Mouse (Mus musculus) midbrain, embryonic 14.5 days (tissue): ENCODE measurements at regions not wholly inside any gene's neighbourhood (a gene's known extent, or its start where the extent isn't known, plus 50 kb on each side); places are given as distances from the start of the nearest gene placed in this dataset.

Experiments
- ATAC-seq: fragments of 200-750 bp; cut with Nextera tagmentation; 2 replicates; pipeline ENCODE4 v1.8.0; 2017; ENCODE audit warnings: moderate number of reproducible peaks, moderate library complexity; ENCODE audit not compliant: low FRiP score, low TSS enrichment
- DNase-seq: peaks from one replicate; pipeline ENCODE4 v3.0.0-alpha.2; 2015
- H3K27ac ChIP-seq: fragments of 300-500 bp; sonication (generic); replicated peaks from 2 replicates; pipeline ENCODE4 v1.5.1; 2014; ENCODE audit warnings: mild to moderate bottlenecking, low read depth, low read length, moderate library complexity
- H3K27me3 ChIP-seq: fragments of 300-500 bp; sonication (generic); 2 replicates; pipeline ENCODE4 v1.6.1; 2014; ENCODE audit warnings: low read length, control low read depth, mixed read lengths; ENCODE audit not compliant: control insufficient read depth, insufficient read depth
- H3K36me3 ChIP-seq: fragments of 300-500 bp; sonication (generic); 2 replicates; pipeline ENCODE4 v1.6.1; 2014; ENCODE audit warnings: low read length, control low read depth; ENCODE audit not compliant: control insufficient read depth, insufficient read depth
- H3K4me1 ChIP-seq: fragments of 300-500 bp; sonication (generic); 2 replicates; pipeline ENCODE4 v1.6.1; 2014; ENCODE audit warnings: mild to moderate bottlenecking, antibody characterized with exemption, low read length, control low read depth; ENCODE audit not compliant: control insufficient read depth, insufficient read depth
- H3K4me2 ChIP-seq: fragments of 300-500 bp; sonication (generic); 2 replicates; pipeline ENCODE4 v1.6.1; 2014; ENCODE audit warnings: mild to moderate bottlenecking, low read length, moderate library complexity
- H3K4me3 ChIP-seq: fragments of 300-500 bp; sonication (generic); replicated peaks from 2 replicates; pipeline ENCODE4 v1.5.1; 2014; ENCODE audit warnings: low read depth, low read length
- H3K9ac ChIP-seq: fragments of 300-500 bp; sonication (generic); replicated peaks from 2 replicates; pipeline ENCODE4 v1.6.1; 2014; ENCODE audit warnings: mild to moderate bottlenecking, low read length, moderate library complexity
- H3K9me3 ChIP-seq: fragments of 300-500 bp; sonication (generic); 2 replicates; pipeline ENCODE4 v1.6.1; 2016; ENCODE audit warnings: low read length, control low read depth, mixed read lengths; ENCODE audit not compliant: control insufficient read depth
- WGBS: fragments of 180-500 bp; shearing (Covaris S2); extraction: QIAGEN DNeasy Blood & Tissue Kit; methylation state at CpG from one replicate; pipeline ENCODE4 v1.1.7; 2014; 5-methylcytosine and 5-hydroxymethylcytosine counted together

- no peak for DNase-seq
- Histone ChIP-seq H3K4me2 (no peak overlapping the region), H3K4me1 (peaks cover 7% of the 10 kb centered on the region; the same call in 1 of the 2 replicates), H3K9me3 (no peaks in the 10 kb centered on the region), H3K27me3 (no peaks in the 10 kb centered on the region), H3K4me3 (no peak overlapping the region), H3K27ac (no peak overlapping the region), H3K9ac (no peak overlapping the region), H3K36me3 (no peaks in the 10 kb centered on the region)
- WGBS = 87% methylated on average over 6 of the region's 6 CpGs
- no peak for ATAC-seq
These were observed 103.3 kb upstream of the Ret start for GRCm38 (mm10) chr6:118300781-118301180.

GRCm38 (mm10) chr6:118297576-118297975, 100.1 kb upstream of the Ret start:
- no peaks in the 10 kb centered on the region for H3K27me3 ChIP-seq
- H3K4me2 ChIP-seq = no peak overlapping the region
- H3K27ac ChIP-seq = no peak overlapping the region
- H3K36me3 ChIP-seq = no peaks in the 10 kb centered on the region
- ATAC-seq (no peak), DNase-seq (no peak)
- H3K9me3 ChIP-seq = no peaks in the 10 kb centered on the region
- WGBS = 90% methylated on average over 8 of the region's 8 CpGs
- no peak overlapping the region for H3K9ac ChIP-seq
- H3K4me3 ChIP-seq = no peak overlapping the region
- peaks cover 7% of the 10 kb centered on the region; the same call in 1 of the 2 replicates for H3K4me1 ChIP-seq

- WGBS = 86% methylated on average over 2 of the region's 2 CpGs
- DNase-seq (no peak), ATAC-seq (no peak)
- Histone ChIP-seq H3K9ac (no peak overlapping the region), H3K27ac (no peak overlapping the region), H3K27me3 (no peaks in the 10 kb centered on the region), H3K36me3 (no peaks in the 10 kb centered on the region), H3K9me3 (no peaks in the 10 kb centered on the region), H3K4me3 (no peak overlapping the region), H3K4me1 (no peaks in the 10 kb centered on the region), H3K4me2 (no peak overlapping the region)
These were observed 96.5 kb upstream of the Ret start for GRCm38 (mm10) chr6:118293986-118294385.

GRCm38 (mm10) chr6:118292928-118293327, 95.4 kb upstream of the Ret start:
- 70% methylated on average over 2 of the region's 2 CpGs for WGBS
- no peaks in the 10 kb centered on the region for H3K4me1 ChIP-seq
- no peak for ATAC-seq

GRCm38 (mm10) chr6:118292272-118292671, 94.8 kb upstream of the Ret start:
- H3K9ac ChIP-seq = no peak overlapping the region
- H3K4me3 ChIP-seq = no peak overlapping the region
- no peak overlapping the region for H3K4me2 ChIP-seq
- no peaks in the 10 kb centered on the region for H3K9me3 ChIP-seq
- no peaks in the 10 kb centered on the region for H3K36me3 ChIP-seq
- no peaks in the 10 kb centered on the region for H3K27me3 ChIP-seq
- no peaks in the 10 kb centered on the region for H3K4me1 ChIP-seq
- DNase-seq (no peak), ATAC-seq (no peak)
- WGBS = 70% methylated on average over 2 of the region's 2 CpGs
- no peak overlapping the region for H3K27ac ChIP-seq

More at GRCm38 (mm10) chr6:118292928-118293327, 95.4 kb upstream of the Ret start:
- no peak overlapping the region for H3K4me2 ChIP-seq
- no peak for DNase-seq
- no peak overlapping the region for H3K4me3 ChIP-seq
- H3K27ac ChIP-seq = no peak overlapping the region
- H3K9me3 ChIP-seq = no peaks in the 10 kb centered on the region
- H3K36me3 ChIP-seq = no peaks in the 10 kb centered on the region
- no peaks in the 10 kb centered on the region for H3K27me3 ChIP-seq
- no peak overlapping the region for H3K9ac ChIP-seq

GRCm38 (mm10) chr6:118291426-118291825, 93.9 kb upstream of the Ret start:
- H3K27me3 ChIP-seq = no peaks in the 10 kb centered on the region
- ATAC-seq (no peak), DNase-seq (no peak)
- no peak overlapping the region for H3K4me2 ChIP-seq
- no peak overlapping the region for H3K4me3 ChIP-seq
- H3K4me1 ChIP-seq = no peaks in the 10 kb centered on the region
- no peak overlapping the region for H3K9ac ChIP-seq
- 74% methylated on average over 2 of the region's 2 CpGs for WGBS
- no peaks in the 10 kb centered on the region for H3K9me3 ChIP-seq
- H3K27ac ChIP-seq = no peak overlapping the region
- H3K36me3 ChIP-seq = no peaks in the 10 kb centered on the region

- no peaks in the 10 kb centered on the region for H3K9me3 ChIP-seq
- ATAC-seq (no peak), DNase-seq (no peak)
- no peak overlapping the region for H3K4me2 ChIP-seq
- no peak overlapping the region for H3K4me3 ChIP-seq
- H3K36me3 ChIP-seq = no peaks in the 10 kb centered on the region
- H3K27ac ChIP-seq = no peak overlapping the region
- no peaks in the 10 kb centered on the region for H3K4me1 ChIP-seq
- WGBS = 80% methylated on average over 7 of the region's 7 CpGs
- H3K9ac ChIP-seq = no peak overlapping the region
- no peaks in the 10 kb centered on the region for H3K27me3 ChIP-seq
These were observed 87.7 kb upstream of the Ret start for GRCm38 (mm10) chr6:118285246-118285645.

- no peaks in the 10 kb centered on the region for H3K4me1 ChIP-seq
- H3K27me3 ChIP-seq = no peaks in the 10 kb centered on the region
- H3K9me3 ChIP-seq = no peaks in the 10 kb centered on the region
- ATAC-seq (no peak), DNase-seq (no peak)
- H3K4me2 ChIP-seq = no peak overlapping the region
- no peak overlapping the region for H3K27ac ChIP-seq
- no peak overlapping the region for H3K9ac ChIP-seq
- no peaks in the 10 kb centered on the region for H3K36me3 ChIP-seq
- 92% methylated on average over 13 of the region's 13 CpGs for WGBS
- no peak overlapping the region for H3K4me3 ChIP-seq
These were observed 86.5 kb upstream of the Ret start for GRCm38 (mm10) chr6:118283949-118284568.

GRCm38 (mm10) chr6:118263951-118264350, 66.4 kb upstream of the Ret start:
- no peak for DNase-seq
- Histone ChIP-seq H3K4me3 (no peak overlapping the region), H3K36me3 (no peaks in the 10 kb centered on the region), H3K4me1 (no peaks in the 10 kb centered on the region), H3K4me2 (no peak overlapping the region), H3K27me3 (no peaks in the 10 kb centered on the region), H3K9me3 (no peaks in the 10 kb centered on the region), H3K9ac (no peak overlapping the region), H3K27ac (no peak overlapping the region)
- 8% methylated on average over 6 of the region's 6 CpGs for WGBS
- no peak for ATAC-seq
